Mouse (Mus musculus) adipose tissue, adult 10 weeks (tissue): ENCODE measurements around the gene Arpp19. TPM values are rescaled to one million over a fixed set of nuclear protein-coding genes. Genes with fewer than 3 reads are reported as not detected.

ENCODE experiments used
- polyA plus RNA-seq: library from polyadenylated mRNA; stranded (reverse); fragments of 350-450 nt; fragmentation: Illumina TruSeq; extraction: RNeasy Lipid Tissue Mini Kit (QIAGEN cat#74804); gene quantifications from one replicate; pipeline ENCODE4 v1.2.3, GENCODE M21; 2014; ENCODE audit warnings: low read depth, low replicate concordance

The Arpp19 gene
- 131 TPM for polyA plus RNA-seq

GRCm38 (mm10) chr9:75037451-75038356 lies at the start of gene Arpp19:
Gene Arpp19, plus strand, starts transcription at chr9:75037614.

GRCm38 (mm10) chr9:75070457-75071028 lies 33.1 kb downstream of the Arpp19 start, which contains the start of gene Myo5a:
Gene Myo5a, plus strand, starts transcription at chr9:75071015.

Other genes starting within 250 kb of the Arpp19 start
- not detected for gene Onecut1, start 175.7 kb upstream of the Arpp19 start, polyA plus RNA-seq
- gene Fam214a, start 84.7 kb upstream of the Arpp19 start, polyA plus RNA-seq: 30.1 TPM
- gene Myo5a, start 33.4 kb downstream of the Arpp19 start, polyA plus RNA-seq: 12.1 TPM
- 1.9 TPM for gene Myo5c, start 194.4 kb downstream of the Arpp19 start, polyA plus RNA-seq